Mouse (Mus musculus): ENCODE data around the gene Spg20. TPM values are rescaled to one million over a fixed set of nuclear protein-coding genes. Genes with fewer than 3 reads are reported as not detected.

Gene Spg20
- polyA plus RNA-seq, 2 experiments: 3.9 to 6.0 TPM

DNA sequence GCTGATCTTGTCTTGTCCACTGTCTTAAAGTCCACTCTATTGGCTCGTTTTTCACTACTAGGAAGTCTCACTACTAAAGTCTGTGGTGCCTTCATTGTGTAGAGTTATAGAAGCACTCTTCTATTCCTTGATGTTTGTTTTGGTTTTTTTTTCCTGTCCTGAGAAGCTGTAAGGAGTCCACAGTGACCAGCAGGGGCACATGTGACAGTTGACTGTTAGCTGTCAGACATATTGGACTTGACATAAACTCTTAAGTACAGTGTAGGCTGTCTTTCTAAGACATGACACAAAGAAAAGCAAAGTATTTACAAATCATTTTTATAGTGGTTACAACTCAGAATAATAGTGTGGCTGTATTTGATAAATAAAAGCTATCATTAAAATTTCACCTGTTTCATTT is 3.2 kb downstream of the Spg20 start:
- ATAC-seq (ENCODE audit: insufficient read depth) (no peak), DNase-seq (ENCODE audit: low read depth in 3 of 3, low spot score in 3 of 3) (no peak)
- TF ChIP-seq CTCF (IDR thresholded peaks at IDR 0.05; ENCODE audit: low read depth): no peak
- Histone ChIP-seq H3K9me3 (ENCODE audit: control insufficient read depth, low read length) (no peaks in the 10 kb centered on the region), H3K27ac (no peak overlapping the region), H3K4me2 (ENCODE audit: low read depth) (no peak overlapping the region), H3K27me3 (ENCODE audit: control insufficient read depth, insufficient read depth, low read length) (no peaks in the 10 kb centered on the region), H3K4me1 (replicated peaks; ENCODE audit: control insufficient read depth in 2 of 2, insufficient read depth in 2 of 2, low read length in 1 of 2) (peaks cover 4 to 15% of the 10 kb centered on the region in 2 experiments; a peak in 3 of 4 replicates), H3K4me3 (ENCODE audit: insufficient read depth in 1 of 2, low read depth in 2 of 2, low read length in 2 of 2) (no peak overlapping the region), H3K36me3 (replicated peaks; ENCODE audit: control insufficient read depth, insufficient read depth, low read depth) (no peaks in the 10 kb centered on the region; the same call in none of the 2 replicates), H3K9ac (replicated peaks) (no peak overlapping the region)
- 37% methylated on average over 1 of the region's 1 CpGs for WGBS (ENCODE audit: insufficient replicate concordance)

DNA sequence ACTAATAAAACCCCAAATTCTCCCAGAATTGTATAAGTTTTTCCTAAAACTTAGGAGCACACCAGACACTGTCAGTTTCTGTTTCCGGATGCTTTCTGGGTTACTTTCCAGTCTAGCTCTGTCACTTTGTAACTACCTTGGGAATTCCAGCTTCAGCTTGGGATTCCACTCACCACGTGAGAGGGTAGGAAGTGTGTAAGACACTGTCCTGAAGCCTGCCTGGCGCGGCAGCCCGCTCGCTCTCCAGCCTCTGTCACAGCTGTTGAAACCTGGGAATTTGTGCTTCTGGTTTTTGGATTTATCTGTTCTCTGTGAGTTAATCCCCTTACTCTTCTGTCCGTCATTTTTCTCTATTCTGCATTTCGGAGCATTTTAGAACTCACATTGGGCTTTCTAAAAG is 4.1 kb downstream of the Spg20 start:
- peaks cover 4 to 15% of the 10 kb centered on the region in 2 experiments; a peak in 3 of 4 replicates for H3K4me1 ChIP-seq (replicated peaks; ENCODE audit: control insufficient read depth in 2 of 2, insufficient read depth in 2 of 2, low read length in 1 of 2)
- no peak overlapping the region for H3K4me3 ChIP-seq (ENCODE audit: insufficient read depth in 1 of 2, low read depth in 2 of 2, low read length in 2 of 2)
- ATAC-seq (ENCODE audit: insufficient read depth) (no peak), DNase-seq (ENCODE audit: low read depth in 3 of 3, low spot score in 3 of 3) (no peak)
- H3K9ac ChIP-seq (replicated peaks): no peak overlapping the region
- TF ChIP-seq CTCF (IDR thresholded peaks at IDR 0.05; ENCODE audit: low read depth) (no peak), EP300 (IDR thresholded peaks at IDR 0.05; ENCODE audit: low read depth) (no peak)
- 80% methylated on average over 8 of the region's 8 CpGs for WGBS (ENCODE audit: insufficient replicate concordance)
- H3K4me2 ChIP-seq (ENCODE audit: low read depth): no peak overlapping the region
- no peaks in the 10 kb centered on the region; the same call in none of the 2 replicates for H3K36me3 ChIP-seq (replicated peaks; ENCODE audit: control insufficient read depth, insufficient read depth, low read depth)
- H3K27ac ChIP-seq: no peak overlapping the region
- H3K9me3 ChIP-seq (ENCODE audit: control insufficient read depth, low read length): no peaks in the 10 kb centered on the region
- H3K27me3 ChIP-seq (ENCODE audit: control insufficient read depth, insufficient read depth, low read length): no peaks in the 10 kb centered on the region

DNA sequence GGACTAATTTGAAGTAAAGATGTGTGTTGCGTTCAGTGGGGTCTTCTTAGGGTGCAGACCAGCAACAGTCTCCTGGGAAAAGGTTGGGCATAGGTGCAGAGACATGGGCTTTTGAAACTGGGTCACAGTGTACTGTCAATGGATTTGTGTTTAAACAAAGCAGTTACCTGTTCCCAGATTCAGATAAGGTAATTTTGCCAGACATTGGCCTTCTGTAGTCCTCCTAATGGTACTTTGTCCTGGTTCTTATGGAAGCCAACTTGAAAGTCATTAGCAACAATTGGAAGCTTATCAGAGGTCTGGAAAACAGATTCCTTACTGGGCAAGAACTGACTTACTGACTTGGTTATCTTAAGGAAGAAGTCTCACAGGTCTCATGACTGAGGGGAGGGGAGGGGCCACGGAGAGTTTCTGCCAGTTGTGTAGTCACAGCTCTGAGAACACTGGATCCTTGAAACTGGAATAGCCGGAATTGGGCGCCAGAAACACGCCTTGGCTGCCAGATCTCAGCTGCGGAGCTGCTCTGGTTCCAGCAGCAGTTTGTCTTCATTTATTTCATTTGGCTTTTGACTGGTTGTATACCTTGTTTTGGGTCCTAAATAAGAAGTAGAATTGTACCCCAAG is 7.5 kb downstream of the Spg20 start:
- WGBS (ENCODE audit: insufficient replicate concordance): 83% methylated on average over 6 of the region's 6 CpGs
- no peaks in the 10 kb centered on the region for H3K9me3 ChIP-seq (ENCODE audit: control insufficient read depth, low read length)
- H3K4me1 ChIP-seq (replicated peaks; ENCODE audit: control insufficient read depth in 2 of 2, insufficient read depth in 2 of 2, low read length in 1 of 2): peaks cover 0 to 4% of the 10 kb centered on the region in 2 experiments; a peak in 2 of 4 replicates
- no peak for ATAC-seq (ENCODE audit: insufficient read depth)
- H3K36me3 ChIP-seq (replicated peaks; ENCODE audit: control insufficient read depth, insufficient read depth, low read depth): no peaks in the 10 kb centered on the region; the same call in none of the 2 replicates
- no peak for DNase-seq (ENCODE audit: low read depth in 3 of 3, low spot score in 3 of 3)
- H3K27me3 ChIP-seq (ENCODE audit: control insufficient read depth, insufficient read depth, low read length): no peaks in the 10 kb centered on the region
- no peak overlapping the region for H3K9ac ChIP-seq (replicated peaks)
- TF ChIP-seq EP300 (IDR thresholded peaks at IDR 0.05; ENCODE audit: low read depth): no peak
- no peak for TF ChIP-seq CTCF (IDR thresholded peaks at IDR 0.05; ENCODE audit: low read depth)
- H3K4me2 ChIP-seq (ENCODE audit: low read depth): no peak overlapping the region
- H3K4me3 ChIP-seq (ENCODE audit: insufficient read depth in 1 of 2, low read depth in 2 of 2, low read length in 2 of 2): no peak overlapping the region
- no peak overlapping the region for H3K27ac ChIP-seq

DNA sequence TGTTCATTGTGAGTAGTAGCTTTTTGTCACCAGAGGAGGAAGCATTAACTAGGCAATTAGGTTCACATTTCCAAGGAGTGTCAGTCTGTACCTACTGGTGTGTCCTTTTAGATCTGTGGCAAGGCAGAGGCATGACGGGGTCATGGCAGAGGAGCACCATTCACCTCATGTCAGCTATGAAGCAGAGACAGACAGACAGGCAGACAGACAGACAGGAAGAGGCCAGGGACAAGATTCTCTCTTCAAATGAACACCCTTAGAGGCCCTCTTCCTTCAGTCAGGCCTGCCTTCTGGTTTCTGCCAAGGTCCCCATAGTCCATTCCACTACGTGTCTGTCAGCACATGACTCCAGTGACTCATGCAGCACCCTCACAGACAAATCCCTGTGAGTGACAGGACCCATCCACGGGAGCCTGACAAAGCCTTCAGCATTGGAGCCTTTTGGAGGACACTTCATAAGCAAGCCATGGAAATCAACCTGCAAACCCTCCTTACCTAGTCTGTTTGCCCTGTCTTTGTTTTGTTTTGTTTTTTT is 10.5 kb downstream of the Spg20 start:
- Histone ChIP-seq H3K9me3 (ENCODE audit: control insufficient read depth, low read length) (no peaks in the 10 kb centered on the region), H3K4me1 (replicated peaks; ENCODE audit: control insufficient read depth in 2 of 2, insufficient read depth in 2 of 2, low read length in 1 of 2) (no peaks in the 10 kb centered on the region), H3K36me3 (replicated peaks; ENCODE audit: control insufficient read depth, insufficient read depth, low read depth) (no peaks in the 10 kb centered on the region; the same call in none of the 2 replicates), H3K4me3 (ENCODE audit: insufficient read depth in 1 of 2, low read depth in 2 of 2, low read length in 2 of 2) (no peak overlapping the region), H3K4me2 (ENCODE audit: low read depth) (no peak overlapping the region), H3K27me3 (ENCODE audit: control insufficient read depth, insufficient read depth, low read length) (no peaks in the 10 kb centered on the region), H3K27ac (no peak overlapping the region), H3K9ac (replicated peaks) (no peak overlapping the region)
- DNase-seq (ENCODE audit: low read depth in 3 of 3, low spot score in 3 of 3) (no peak), ATAC-seq (ENCODE audit: insufficient read depth) (no peak)
- TF ChIP-seq CTCF (IDR thresholded peaks at IDR 0.05; ENCODE audit: low read depth) (no peak), EP300 (IDR thresholded peaks at IDR 0.05; ENCODE audit: low read depth) (no peak)
- WGBS (ENCODE audit: insufficient replicate concordance): 66% methylated on average over 3 of the region's 3 CpGs

DNA sequence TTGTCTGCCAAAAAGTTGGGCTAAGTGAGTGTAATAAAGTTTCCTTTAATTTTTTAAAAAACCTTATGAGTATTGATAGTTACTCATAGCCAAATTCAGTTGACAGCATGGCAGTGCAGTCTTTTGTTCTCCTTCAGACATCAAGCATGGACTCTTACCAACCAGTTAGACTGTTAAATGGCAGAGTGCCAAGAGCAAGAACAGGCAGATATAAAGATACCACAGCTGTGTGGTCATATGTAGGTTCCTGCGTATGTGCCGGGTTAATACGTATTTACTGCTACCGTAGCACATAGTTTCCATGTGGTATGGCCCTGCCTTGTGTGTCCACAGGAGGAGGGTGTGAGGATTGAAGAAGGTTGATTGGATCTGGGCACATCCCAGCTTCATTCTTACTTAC is 11.2 kb downstream of the Spg20 start:
- H3K4me2 ChIP-seq (ENCODE audit: low read depth): no peak overlapping the region
- no peaks in the 10 kb centered on the region for H3K9me3 ChIP-seq (ENCODE audit: control insufficient read depth, low read length)
- H3K4me1 ChIP-seq (replicated peaks; ENCODE audit: control insufficient read depth in 2 of 2, insufficient read depth in 2 of 2, low read length in 1 of 2): no peaks in the 10 kb centered on the region
- no peaks in the 10 kb centered on the region for H3K27me3 ChIP-seq (ENCODE audit: control insufficient read depth, insufficient read depth, low read length)
- no peak overlapping the region for H3K9ac ChIP-seq (replicated peaks)
- 91% methylated on average over 4 of the region's 4 CpGs for WGBS (ENCODE audit: insufficient replicate concordance)
- H3K4me3 ChIP-seq (ENCODE audit: insufficient read depth in 1 of 2, low read depth in 2 of 2, low read length in 2 of 2): no peak overlapping the region
- H3K36me3 ChIP-seq (replicated peaks; ENCODE audit: control insufficient read depth, insufficient read depth, low read depth): no peaks in the 10 kb centered on the region; the same call in 1 of the 2 replicates
- DNase-seq (ENCODE audit: low read depth in 3 of 3, low spot score in 3 of 3) (no peak), ATAC-seq (ENCODE audit: insufficient read depth) (no peak)
- no peak overlapping the region for H3K27ac ChIP-seq
- TF ChIP-seq CTCF (IDR thresholded peaks at IDR 0.05; ENCODE audit: low read depth) (no peak), EP300 (IDR thresholded peaks at IDR 0.05; ENCODE audit: low read depth) (no peak)

Measured in liver, embryonic 14.5 days (tissue).